Mouse (Mus musculus): ENCODE data around the gene Cux2. TPM values are rescaled to one million over a fixed set of nuclear protein-coding genes. Genes with fewer than 3 reads are reported as not detected.
A peak's percentile ranks its signal among the peaks of the same experiment; 100 is the strongest.
"Not testable (repeated sequence)": the region's sequence is repeated elsewhere in the genome, so short reads cannot be mapped to it uniquely, and the experiment has no call there.

Gene Cux2
- total RNA-seq, 2 experiments from 2014 or later = 182 to 239 TPM

DNA sequence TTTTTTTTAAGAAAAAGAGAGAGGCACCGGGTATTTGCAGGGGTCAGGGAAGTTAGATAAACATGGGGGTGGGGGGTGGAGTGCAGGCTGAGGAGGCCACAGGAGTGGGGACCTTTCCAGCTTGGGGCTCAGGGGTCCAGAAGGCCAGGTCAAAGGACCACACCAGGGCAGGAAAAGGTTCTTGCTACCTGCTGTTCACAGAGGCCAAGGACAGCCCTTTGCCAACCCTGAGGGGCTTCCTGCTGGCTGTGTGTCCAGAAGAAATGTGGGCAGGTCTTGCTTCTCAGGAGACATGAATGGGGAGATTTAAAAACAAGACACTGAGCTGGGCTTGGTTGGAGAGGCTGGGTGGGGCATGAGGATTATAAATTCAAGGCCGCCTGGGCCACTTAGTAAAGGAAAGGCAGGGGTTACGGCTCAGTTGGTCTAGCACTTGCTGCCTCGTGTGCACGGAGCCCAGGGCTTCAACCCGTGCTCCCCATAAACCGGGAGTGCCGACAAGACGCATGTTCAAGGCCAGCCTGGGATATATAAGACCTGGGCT is 160.0 kb downstream of the Cux2 start:
- no peak for DNase-seq
- intact Hi-C loops (cut with DNase I) = loop anchor here (10.0 kb wide), 1 partner anchor 165 kb away; the partner anchor contains the start of gene Cux2

DNA sequence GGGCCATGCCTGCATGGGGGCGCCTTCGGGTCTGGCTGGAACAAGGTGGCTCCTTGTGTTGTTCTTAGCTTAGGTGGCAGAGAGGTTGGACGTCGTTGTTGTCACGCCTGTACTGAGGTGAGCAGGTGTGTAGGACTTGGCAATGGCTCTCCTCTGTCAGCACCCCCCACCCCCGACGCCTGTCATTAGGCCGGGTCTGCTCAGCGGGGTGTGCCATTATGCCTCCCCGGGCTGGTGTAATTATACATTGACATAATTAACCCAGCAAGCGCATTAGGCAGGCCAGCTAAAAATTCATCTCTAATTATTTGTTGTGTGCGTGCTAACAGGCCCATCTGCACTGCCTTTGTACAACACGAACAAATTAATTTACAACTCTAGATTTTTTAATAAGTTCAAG is 160.5 kb downstream of the Cux2 start:
- intact Hi-C loops (cut with DNase I) = no loop called here
- DNase-seq = peak; percentile 56

DNA sequence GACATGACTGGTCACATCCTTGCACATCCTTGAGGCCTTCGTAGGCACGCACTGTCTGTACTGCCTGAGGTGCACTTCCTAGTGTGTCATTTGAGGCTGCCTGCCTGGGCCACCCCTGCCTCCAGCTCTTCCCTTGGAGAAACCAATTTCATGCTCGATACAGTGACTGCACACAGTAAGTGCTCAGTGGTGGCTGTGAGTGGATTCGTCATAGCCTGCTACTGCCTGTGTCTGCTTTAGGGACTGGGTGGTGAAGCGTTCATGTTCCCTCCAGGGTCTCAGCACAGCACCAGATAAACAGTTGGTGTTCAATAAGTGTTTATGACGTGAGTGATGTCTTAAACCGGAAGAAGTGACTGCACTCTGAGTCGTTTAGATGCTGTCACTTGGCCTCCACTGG is 166.5 kb downstream of the Cux2 start:
- intact Hi-C loops (cut with DNase I) = no loop called here
- DNase-seq = no peak

DNA sequence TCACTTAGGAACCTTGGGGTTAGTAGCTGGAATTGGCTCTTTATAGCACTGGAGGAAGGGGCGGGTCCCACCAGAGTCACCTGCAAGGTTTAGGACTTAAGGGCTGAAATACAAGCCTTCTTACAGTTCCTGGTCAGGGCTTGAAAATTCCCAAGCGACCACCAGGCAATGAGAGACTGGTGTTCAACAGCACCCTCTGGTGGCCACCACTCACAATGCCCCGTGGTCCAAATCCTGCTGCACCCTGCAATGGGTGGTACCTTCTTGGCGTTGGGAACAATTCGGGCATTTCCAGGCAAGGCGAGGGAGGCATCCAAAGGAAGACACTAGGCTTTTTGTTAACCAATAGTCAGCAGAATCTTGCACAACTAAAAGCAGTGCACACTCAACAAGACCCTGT is 170.7 kb downstream of the Cux2 start:
- intact Hi-C loops (cut with DNase I) = no loop called here
- DNase-seq = peak; percentile 38

DNA sequence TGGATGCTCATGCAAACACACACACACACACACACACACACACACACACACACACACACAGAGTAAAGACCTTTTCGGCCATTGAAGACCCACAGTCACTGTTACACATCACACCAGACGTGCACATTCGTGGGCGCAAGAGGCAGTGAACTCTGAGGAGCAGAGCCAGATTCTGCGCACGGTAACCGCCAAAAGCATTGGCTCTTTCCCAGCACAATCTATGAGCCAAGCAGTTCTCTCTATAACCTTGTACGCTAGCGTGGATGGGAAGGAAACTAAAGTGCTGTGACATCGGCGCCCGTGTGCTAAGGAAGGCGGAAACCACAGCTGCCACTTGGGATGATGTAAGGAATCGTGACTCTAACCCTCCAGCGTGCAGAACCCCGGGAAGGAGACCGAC is 171.2 kb downstream of the Cux2 start:
- intact Hi-C loops (cut with DNase I) = no loop called here
- no peak for DNase-seq

DNA sequence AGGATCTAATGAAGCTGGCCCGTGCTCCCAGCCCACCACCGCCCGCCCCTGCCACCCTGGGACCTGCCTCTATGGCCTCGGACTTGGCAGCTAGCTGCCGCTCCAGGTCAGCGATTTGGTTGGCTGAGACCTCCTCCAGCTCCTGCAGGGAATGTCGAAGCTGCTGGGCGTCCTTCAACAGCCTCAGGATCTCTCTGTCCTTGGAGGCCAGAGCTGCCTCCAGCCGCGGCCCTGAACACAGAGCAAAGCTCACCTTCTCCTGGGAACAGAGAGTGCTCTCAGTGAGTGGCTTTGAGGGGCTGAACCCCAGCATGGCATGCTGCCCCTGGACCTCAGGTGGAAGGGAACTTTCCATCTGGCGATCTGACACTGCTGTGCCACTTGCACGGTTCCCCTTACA is 173.0 kb downstream of the Cux2 start:
- DNase-seq = no peak
- intact Hi-C loops (cut with DNase I) = no loop called here

DNA sequence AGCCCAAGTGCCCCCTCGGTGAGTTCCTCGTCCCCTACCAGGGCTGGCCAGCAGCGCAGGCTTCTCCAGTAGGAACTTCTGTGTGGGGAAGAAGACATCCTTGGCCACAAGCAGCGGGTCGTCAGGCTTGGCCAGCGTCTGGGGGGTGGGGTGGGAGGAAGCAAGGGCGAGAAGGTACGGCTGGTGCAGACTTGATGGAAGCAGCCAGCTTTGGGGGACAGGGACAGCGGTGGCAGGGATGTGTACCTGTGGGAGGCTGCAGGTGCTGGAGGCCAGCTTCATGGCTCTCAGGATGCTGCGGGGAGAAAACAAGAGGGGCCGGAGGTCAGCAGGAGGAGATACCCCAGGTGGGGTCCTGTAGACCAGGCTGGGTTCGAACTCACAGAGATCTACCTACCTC is 174.9 kb downstream of the Cux2 start:
- DNase-seq = no peak
- intact Hi-C loops (cut with DNase I) = no loop called here

DNA sequence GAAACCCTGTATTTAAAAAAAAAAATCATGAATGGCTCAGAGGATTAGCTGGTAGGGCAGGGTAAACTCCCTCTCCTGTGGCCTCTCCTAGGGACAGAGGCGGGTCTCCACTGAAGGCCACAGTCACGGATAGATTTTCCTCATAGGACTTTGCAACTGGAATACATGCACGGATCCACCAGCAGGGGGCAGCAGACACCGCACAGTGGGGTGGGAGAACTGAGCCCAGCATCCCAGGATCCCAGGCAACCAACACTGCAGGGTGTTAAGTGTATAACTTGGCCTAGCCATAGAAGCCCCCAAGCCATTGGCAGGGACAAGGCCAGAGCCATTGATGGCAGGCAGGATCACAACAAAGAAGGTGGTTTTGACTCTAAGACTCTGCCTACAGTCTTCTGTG is 177.7 kb downstream of the Cux2 start:
- DNase-seq = peak; percentile 89
- intact Hi-C loops (cut with DNase I) = loop anchor here (5.0 kb wide), 1 partner anchor 215 kb away; no protein-coding TSS in a partner anchor

DNA sequence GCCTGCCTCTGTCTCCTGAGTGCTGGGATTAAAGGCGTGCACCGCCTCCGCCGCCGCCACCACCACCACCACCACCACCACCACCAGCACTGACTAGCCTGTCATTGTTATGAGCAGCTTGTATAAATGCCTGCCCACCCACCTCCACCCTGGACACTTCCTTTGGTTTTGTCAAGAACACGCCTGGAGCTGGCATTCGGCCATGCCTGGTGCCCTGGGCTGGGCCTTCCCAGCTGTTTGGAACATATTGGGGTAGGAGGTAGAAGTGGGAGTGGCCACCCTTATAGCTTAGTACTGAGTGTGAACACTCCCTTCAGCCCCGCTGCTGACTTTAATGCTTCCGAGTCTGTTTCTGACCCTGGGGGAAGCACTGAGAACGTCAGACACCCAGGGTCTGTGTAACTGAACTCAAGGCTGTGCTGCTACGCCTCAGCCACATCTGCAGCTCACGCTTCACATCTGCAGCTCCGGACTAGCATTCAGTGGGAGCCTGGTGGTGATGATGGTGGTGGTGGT is 178.3 kb downstream of the Cux2 start:
- no peak for DNase-seq
- intact Hi-C loops (cut with DNase I) = loop anchor here (5.0 kb wide), 1 partner anchor 216 kb away; no protein-coding TSS in a partner anchor

DNA sequence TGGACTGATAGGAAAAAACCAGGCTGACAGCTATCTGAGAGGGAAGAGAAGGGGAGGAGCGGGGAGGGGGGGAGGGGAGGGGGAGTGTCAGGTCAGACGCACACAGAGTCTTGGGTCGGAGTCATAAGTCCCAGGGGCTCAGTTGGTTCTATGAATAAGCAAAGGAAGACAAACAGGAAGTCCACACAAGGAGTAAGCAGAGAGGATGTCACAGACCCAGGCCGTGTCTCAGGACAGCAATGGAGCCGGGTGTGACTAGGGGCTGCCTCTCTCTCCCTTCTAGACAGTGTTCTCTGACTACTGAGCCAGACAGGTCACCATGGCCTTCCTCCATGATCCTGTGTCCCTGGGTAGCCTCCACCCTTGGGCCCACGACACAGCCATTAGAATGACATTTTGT is 179.1 kb downstream of the Cux2 start:
- intact Hi-C loops (cut with DNase I) = loop anchor here (5.0 kb wide), 1 partner anchor 216 kb away; no protein-coding TSS in a partner anchor
- no peak for DNase-seq

DNA sequence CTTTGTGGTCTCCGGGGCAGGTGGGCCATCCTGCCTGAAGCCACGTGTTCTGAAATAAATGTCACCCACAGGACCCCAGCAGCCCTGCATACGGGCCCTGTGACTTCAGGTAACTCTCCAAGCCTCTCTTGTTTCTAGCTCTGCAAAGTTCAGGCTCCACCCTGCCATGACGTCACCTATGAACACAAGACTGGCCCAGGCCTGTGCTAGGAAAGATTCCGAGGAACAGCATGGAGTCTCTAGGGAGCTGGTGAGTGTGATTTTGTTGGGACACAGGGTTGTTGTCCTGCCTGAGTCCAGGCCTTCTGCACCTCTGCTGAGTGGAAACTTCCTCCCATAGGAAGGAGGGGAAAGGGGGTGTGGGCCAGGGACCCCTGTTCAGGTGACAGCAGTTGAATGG is 181.9 kb downstream of the Cux2 start:
- intact Hi-C loops (cut with DNase I) = no loop called here
- no peak for DNase-seq

DNA sequence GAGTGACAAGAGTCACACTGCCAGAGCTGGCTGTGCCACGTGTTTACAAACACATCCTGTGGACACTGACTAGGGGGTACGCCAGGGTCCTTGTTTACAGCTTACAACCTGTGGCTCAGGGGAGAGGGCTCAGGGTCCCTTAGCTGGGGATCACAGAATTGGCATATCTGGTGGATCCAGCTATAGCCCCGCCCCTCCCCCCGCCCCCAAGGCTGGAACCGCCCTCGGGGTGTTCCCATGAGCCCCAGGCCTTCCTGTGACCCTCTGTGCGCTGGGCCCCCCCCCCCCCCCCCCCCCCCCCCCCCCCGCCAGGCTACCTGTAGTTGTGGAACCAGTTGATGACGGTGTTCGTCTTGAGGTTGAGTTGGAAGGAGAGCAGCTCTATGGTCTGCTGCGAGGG is 185.6 kb downstream of the Cux2 start:
- intact Hi-C loops (cut with DNase I) = no loop called here
- DNase-seq = no peak

DNA sequence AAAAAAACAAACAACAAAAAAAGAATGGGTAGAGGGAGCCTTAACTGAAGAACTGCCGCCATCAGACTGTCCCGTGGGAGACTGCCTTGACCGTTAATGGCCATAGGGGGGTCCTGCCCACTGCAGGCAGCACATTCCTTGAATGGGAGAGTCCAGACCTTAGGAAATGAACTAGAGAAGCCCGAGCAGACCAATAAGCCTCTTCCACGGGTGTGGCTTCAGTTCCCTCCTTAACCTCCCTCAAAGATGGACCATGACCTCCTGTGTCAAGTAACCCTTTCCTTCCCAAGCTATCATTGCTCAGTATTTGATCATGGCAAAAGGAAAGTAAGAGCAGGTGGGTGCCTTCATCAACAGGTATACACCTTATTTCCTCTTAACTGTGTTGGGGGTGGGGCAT is 187.9 kb downstream of the Cux2 start:
- intact Hi-C loops (cut with DNase I) = no loop called here
- DNase-seq = no peak

DNA sequence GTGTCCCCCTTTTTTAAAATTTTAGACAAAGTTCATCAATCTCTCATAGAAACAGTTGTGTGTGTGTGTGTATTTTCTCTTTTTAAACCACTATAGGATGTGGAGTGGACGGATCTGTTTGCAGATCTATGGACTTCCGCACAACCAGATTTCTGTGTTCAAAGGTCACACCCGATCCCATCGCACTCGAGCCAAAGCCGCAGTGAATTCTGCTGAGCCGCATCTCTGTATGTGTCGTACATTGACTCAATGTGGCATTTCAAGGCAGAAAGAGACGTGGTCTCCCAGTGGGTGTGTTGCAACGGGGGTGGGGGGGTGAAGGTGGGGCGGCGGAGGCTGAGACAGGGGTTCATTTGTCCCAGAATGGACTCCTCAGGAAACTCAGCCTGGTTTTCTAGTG is 191.5 kb downstream of the Cux2 start:
- intact Hi-C loops (cut with DNase I) = no loop called here
- no peak for DNase-seq

DNA sequence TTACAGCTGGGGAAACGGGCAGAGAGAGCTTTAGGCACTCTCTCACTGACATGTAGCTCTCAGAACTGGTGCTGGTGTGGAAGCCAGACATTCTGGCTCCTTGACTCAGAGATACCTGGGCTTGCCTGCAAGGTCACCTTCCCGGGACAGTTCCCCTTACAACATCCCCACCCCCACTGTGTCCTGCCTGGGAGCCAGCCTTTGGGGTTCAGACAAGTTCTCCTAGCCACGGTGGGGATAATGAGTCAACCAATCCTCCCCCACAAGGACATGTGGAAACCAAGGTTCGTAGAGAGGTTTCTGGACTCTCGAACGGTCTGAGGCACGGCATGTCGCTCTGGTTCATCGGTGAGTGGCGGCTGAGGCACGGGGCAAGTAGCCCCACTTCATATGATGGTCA is 193.2 kb downstream of the Cux2 start:
- intact Hi-C loops (cut with DNase I) = no loop called here
- DNase-seq = no peak

DNA sequence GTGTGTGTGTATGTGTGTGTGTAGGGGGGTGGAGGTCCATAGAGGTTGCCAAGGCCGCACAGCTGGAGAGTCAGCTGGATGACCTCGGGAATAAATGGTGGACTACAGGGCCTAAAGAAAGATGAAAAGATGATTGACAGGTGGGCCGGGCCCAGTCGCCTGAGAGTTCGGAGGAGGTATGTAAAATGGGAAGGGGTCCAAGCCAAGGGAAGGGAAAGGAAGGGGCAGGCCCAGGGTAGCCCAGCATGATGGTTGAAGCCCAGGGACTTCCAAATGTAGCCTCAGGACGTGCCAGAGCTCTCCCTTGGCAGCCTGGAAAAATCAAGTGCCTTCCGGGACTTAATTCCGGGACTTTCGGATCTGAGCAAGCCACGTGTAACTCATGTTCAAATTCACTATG is 195.1 kb downstream of the Cux2 start:
- intact Hi-C loops (cut with DNase I) = no loop called here
- no peak for DNase-seq

DNA sequence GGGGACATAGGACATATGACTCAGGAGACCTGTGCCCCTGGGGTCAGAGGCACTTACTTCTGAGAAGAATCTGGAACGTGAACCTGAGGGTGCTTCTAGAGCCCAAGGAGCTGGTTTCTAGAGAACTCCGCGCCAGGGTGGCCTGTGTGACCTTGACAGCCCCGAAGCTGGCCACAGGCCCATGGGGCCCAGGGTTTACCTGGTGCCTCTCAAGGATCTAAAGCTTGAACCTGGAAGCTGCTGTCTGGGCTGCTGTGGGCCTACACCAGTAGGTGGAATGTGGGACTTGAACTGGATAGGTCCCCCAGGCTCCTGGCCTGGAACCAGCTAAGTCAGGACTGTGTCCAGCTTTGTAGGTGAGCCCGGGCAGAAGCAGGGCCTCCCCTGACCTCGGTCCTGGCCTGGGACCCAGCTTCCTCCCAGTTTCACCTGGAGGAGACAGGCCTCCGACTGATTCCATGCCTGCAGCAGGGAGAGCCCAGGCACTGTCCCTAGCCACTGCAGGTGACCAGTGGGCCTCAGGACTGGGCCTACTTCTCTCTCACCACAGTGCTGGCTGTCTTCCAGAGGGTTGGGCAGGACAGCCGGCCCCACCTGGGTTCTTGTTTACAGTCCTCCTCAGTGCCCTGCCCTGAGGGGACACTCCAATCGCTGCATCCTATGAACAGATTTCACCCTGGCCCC is 196.4 kb downstream of the Cux2 start:
- DNase-seq = no peak
- intact Hi-C loops (cut with DNase I) = no loop called here

DNA sequence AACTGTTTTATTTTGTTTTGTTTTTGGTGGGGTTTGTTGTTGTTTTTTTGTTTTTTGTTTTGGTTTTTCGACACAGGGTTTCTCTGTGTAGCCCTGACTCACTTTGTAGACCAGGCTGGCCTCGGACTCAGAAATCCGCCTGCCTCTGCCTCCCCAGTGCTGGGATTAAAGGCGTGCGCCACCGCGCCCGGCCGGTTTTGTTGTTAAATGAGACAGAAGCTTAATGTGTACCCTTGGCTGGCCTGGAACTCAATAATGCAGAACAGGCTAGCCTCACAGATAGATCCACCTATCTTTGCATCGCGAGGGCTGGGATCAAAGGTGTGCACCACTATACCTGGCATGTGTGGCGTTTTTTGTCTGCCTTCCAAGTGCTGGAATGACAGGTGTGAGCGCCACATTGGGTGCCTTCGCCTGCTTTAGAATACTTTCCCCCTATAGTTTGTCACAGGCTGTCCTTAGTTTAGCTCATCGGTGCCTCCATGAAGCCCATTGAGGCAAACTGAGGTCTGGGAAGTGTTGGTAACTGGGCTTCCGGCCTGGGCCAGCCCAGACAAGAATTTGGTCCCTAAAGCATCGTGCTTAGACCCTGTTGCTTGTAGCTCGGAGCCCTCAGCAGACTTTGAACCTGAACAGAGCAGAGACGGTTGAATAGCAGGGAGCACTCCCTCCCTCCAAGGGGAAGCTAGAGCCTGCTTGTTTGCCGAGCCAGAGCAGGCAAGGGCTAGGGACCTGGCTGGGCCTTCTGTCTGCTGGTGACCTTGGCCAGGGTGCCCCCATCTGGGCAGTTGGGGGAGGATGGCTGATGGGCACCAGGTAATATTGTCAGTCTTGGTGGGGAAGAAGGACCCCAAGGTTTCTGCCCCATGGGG is 200.2 kb downstream of the Cux2 start:
- DNase-seq = no peak
- intact Hi-C loops (cut with DNase I) = no loop called here

DNA sequence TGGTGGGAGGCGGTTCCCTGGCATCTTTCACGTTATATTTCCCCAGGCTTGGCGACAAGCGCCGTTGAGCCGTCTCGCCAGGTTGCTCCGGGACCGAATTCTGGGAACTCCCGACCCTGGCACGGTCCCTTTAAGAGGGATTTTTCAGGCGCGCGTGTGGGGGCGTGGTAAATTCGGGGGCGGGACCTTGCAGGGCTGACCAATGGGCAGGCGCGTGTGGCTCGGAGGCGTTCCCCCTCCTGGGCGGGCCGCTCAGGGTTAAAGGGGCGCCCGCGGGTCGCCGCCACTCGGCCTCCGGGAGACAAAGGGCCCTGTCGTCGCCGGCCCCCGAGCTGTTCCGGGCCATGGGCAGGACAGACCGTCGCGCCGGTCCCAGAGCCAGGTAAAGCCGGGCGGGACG is 201.2 kb downstream of the Cux2 start, which contains the start of gene Pheta1:
Pheta1 (plus strand) TSS at position 242 of the 400 bp plus-strand sequence.
- DNase-seq = peak; percentile 96
- intact Hi-C loops (cut with DNase I) = no loop called here

DNA sequence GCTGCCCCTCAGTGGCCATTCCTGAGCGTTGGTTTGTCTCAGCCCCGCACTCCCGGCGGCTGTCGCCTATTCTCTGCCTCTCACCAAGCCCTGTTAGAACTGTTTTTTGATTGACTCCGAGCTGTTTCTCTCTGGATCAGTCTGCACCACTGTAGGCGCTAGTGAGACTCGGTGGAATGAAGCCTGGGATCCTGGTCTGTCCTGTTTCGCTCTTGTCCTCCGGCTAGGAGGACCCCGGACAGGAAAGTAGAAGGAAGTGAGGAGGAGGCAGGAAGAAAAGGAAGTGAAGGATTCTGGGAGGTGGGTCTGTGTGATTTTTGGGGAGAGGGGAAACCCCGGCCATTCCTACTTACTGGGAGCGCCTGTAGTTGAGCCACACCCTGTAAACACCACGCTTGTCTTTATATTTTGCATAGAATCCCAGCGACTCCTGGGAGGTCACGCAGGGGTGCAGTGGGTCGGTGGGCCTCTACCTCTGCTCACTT is 201.8 kb downstream of the Cux2 start:
- intact Hi-C loops (cut with DNase I) = no loop called here
- DNase-seq = no peak

DNA sequence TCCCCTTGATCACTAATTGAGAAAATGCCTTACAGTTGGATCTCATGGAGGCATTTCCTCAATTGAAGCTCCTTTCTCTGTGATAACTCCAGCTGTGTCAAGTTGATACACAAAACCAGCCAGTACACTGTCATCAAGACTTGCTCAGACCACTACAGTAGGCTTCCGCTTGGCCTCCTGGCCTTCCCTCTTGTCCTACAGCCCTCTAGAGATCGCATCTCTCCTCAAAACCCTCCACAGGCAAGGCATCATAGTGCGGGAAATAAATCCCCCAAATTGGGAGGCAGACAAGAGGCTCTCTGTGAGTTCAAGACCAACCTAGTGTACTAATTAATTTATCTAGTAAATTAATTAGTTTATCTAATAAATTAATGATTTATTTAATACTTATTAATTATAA is 202.6 kb downstream of the Cux2 start:
- DNase-seq; intact Hi-C loops (cut with DNase I): not testable (repeated sequence)

Measured in left cerebral cortex, postnatal 4 days (tissue).